Mouse (Mus musculus): ENCODE measurements around the gene Sp1. TPM values are rescaled to one million over a fixed set of nuclear protein-coding genes. Genes with fewer than 3 reads are reported as not detected.

Sp1 gene
- polyA plus RNA-seq, 1 experiment from 2014 or later, result 5.6 TPM

DNA sequence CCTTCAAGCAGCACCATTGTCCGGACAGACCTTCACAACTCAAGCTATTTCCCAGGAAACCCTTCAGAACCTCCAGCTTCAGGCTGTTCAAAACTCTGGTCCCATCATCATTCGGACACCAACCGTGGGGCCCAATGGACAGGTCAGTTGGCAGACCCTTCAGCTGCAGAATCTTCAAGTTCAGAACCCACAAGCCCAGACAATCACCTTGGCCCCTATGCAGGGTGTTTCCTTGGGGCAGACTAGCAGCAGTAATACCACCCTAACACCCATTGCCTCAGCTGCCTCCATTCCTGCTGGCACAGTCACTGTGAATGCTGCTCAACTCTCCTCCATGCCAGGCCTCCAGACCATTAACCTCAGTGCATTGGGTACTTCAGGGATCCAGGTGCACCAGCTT, 3.3 kb downstream of the Sp1 start:
- H3K36me3 ChIP-seq (ENCODE audit: control insufficient read depth, insufficient read depth), result peaks cover 33% of the 10 kb centered on the region
- no peak overlapping the region for H3K9ac ChIP-seq (ENCODE audit: low read depth, low read length)
- no peak for TF ChIP-seq CTCF (IDR thresholded peaks at IDR 0.05; ENCODE audit: low read depth)
- H3K27me3 ChIP-seq (replicated peaks; ENCODE audit: control insufficient read depth, insufficient read depth, low read length), result no peaks in the 10 kb centered on the region
- H3K4me2 ChIP-seq (replicated peaks; ENCODE audit: low read depth), result 0 out of 2 replicates have a peak overlapping the region, but pooled peaks have one; percentile 9
- no peak overlapping the region for H3K4me3 ChIP-seq (ENCODE audit: low read depth, low read length)
- no peak for ATAC-seq
- peak overlapping the region; percentile 11; the same call in 1 of the 2 replicates for H3K27ac ChIP-seq (ENCODE audit: low read depth, low read length)
- 83% methylated on average over 3 of the region's 3 CpGs for WGBS
- no peaks in the 10 kb centered on the region for H3K4me1 ChIP-seq (replicated peaks; ENCODE audit: control insufficient read depth, insufficient read depth, low read length)
- no peaks in the 10 kb centered on the region for H3K9me3 ChIP-seq (ENCODE audit: control insufficient read depth)

DNA sequence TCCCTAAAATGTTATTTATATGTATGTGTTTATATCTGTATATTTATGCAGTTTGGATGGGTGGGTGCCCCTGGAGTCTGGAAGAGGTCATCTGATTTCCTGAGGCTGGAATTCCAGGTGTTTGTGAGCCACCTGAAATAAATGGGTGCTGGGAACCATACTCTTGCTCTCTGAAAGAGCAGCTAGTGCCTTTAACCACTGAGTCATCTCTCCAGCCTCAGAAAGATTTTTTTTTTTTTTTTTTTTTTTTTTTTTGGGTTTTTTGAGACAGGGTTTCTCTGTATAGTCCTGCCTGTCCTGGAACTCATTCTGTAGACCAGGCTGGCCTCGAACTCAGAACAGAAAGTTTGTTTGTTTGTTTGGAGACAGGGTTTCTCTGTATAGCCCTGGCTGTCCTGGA, 5.1 kb downstream of the Sp1 start:
- H3K36me3 ChIP-seq (ENCODE audit: control insufficient read depth, insufficient read depth), result peaks cover 33% of the 10 kb centered on the region
- H3K4me1 ChIP-seq (replicated peaks; ENCODE audit: control insufficient read depth, insufficient read depth, low read length), result no peaks in the 10 kb centered on the region
- ATAC-seq, result no peak
- no peak overlapping the region for H3K4me2 ChIP-seq (replicated peaks; ENCODE audit: low read depth)
- WGBS, result 93% methylated on average over 1 of the region's 1 CpGs
- no peaks in the 10 kb centered on the region for H3K9me3 ChIP-seq (ENCODE audit: control insufficient read depth)
- no peak overlapping the region for H3K9ac ChIP-seq (ENCODE audit: low read depth, low read length)
- no peak overlapping the region for H3K4me3 ChIP-seq (ENCODE audit: low read depth, low read length)
- no peaks in the 10 kb centered on the region for H3K27me3 ChIP-seq (replicated peaks; ENCODE audit: control insufficient read depth, insufficient read depth, low read length)
- no peak for TF ChIP-seq CTCF (IDR thresholded peaks at IDR 0.05; ENCODE audit: low read depth)
- no peak overlapping the region for H3K27ac ChIP-seq (ENCODE audit: low read depth, low read length)

DNA sequence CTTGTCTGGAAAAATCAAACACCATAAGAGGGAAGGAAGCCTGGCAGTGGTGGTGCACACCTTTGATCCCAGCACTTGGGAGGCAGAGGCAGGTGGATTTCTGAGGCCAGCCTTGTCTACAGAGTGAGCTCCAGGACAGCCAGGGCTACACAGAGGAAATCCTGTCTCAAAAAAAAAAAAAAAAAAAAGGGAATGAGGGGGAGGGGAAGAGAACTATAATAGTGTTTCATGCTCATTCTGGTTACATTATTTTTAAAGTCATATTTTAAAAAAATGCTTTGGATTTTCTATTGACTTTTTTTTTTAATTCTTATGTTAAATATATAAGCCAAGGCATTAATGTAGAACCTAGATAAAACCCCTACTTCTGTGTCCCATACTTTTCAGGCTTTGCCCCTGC, 7.7 kb downstream of the Sp1 start:
- H3K4me3 ChIP-seq (ENCODE audit: low read depth, low read length), result no peak overlapping the region
- H3K36me3 ChIP-seq (ENCODE audit: control insufficient read depth, insufficient read depth), result peaks cover 25% of the 10 kb centered on the region
- no peaks in the 10 kb centered on the region for H3K9me3 ChIP-seq (ENCODE audit: control insufficient read depth)
- H3K4me2 ChIP-seq (replicated peaks; ENCODE audit: low read depth), result no peak overlapping the region
- H3K27ac ChIP-seq (ENCODE audit: low read depth, low read length), result no peak overlapping the region
- H3K27me3 ChIP-seq (replicated peaks; ENCODE audit: control insufficient read depth, insufficient read depth, low read length), result no peaks in the 10 kb centered on the region
- H3K9ac ChIP-seq (ENCODE audit: low read depth, low read length), result no peak overlapping the region
- no peak for ATAC-seq
- TF ChIP-seq CTCF (IDR thresholded peaks at IDR 0.05; ENCODE audit: low read depth), result no peak
- H3K4me1 ChIP-seq (replicated peaks; ENCODE audit: control insufficient read depth, insufficient read depth, low read length), result no peaks in the 10 kb centered on the region

DNA sequence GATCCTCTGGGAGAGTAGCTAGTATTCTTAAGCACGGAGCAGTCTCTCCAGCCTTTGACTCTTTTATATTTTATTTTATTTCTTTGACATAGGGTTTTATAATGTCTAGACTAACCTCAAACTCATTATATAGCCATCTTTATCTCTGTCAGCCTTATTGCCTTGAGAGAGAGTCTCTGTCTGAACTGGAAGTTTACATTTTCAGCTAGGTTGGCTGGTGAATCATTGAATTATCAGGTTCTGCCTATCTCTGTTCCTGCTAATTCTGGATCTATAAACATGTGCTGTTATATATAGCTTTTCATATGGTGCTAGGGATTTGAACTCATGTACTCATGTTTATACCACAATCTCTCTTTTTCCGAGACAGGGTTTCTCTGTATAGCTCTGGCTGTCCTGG, 11.6 kb downstream of the Sp1 start:
- no peak overlapping the region for H3K9ac ChIP-seq (ENCODE audit: low read depth, low read length)
- peaks cover 13% of the 10 kb centered on the region; the same call in 1 of the 2 replicates for H3K36me3 ChIP-seq (ENCODE audit: control insufficient read depth, insufficient read depth)
- H3K27me3 ChIP-seq (replicated peaks; ENCODE audit: control insufficient read depth, insufficient read depth, low read length), result no peaks in the 10 kb centered on the region
- no peak for TF ChIP-seq CTCF (IDR thresholded peaks at IDR 0.05; ENCODE audit: low read depth)
- H3K4me2 ChIP-seq (replicated peaks; ENCODE audit: low read depth), result no peak overlapping the region
- H3K27ac ChIP-seq (ENCODE audit: low read depth, low read length), result 0 out of 2 replicates have a peak overlapping the region, but pooled peaks have one; percentile 3
- H3K9me3 ChIP-seq (ENCODE audit: control insufficient read depth), result no peaks in the 10 kb centered on the region
- WGBS, result 70% methylated on average over 2 of the region's 2 CpGs
- ATAC-seq, result no peak
- no peak overlapping the region for H3K4me3 ChIP-seq (ENCODE audit: low read depth, low read length)
- H3K4me1 ChIP-seq (replicated peaks; ENCODE audit: control insufficient read depth, insufficient read depth, low read length), result no peaks in the 10 kb centered on the region

DNA sequence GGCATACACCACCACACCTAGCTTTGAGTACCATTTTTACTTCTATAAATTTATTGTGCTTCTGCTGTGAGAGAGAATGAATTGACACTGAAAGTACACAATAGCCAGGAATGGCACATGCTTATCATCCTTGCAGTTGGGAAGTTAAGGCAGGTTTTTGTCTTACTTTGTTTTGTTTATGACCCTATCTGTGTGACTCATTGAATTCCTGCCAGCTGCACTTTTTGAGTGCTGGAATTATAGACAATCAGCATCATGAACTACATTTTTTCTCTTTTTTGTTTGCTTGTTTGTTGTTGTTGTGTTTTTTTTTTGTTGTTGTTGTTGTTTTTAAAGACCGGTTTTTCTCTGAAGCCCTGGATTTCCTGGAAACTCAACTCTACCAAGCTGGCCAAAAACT, 15.0 kb downstream of the Sp1 start:
- Histone ChIP-seq H3K9ac (ENCODE audit: low read depth, low read length) (no peak overlapping the region), H3K36me3 (ENCODE audit: control insufficient read depth, insufficient read depth) (peaks cover 15% of the 10 kb centered on the region), H3K27ac (ENCODE audit: low read depth, low read length) (no peak overlapping the region), H3K4me2 (replicated peaks; ENCODE audit: low read depth) (no peak overlapping the region), H3K4me1 (replicated peaks; ENCODE audit: control insufficient read depth, insufficient read depth, low read length) (no peaks in the 10 kb centered on the region), H3K9me3 (ENCODE audit: control insufficient read depth) (no peaks in the 10 kb centered on the region), H3K4me3 (ENCODE audit: low read depth, low read length) (no peak overlapping the region), H3K27me3 (replicated peaks; ENCODE audit: control insufficient read depth, insufficient read depth, low read length) (no peaks in the 10 kb centered on the region)
- no peak for TF ChIP-seq CTCF (IDR thresholded peaks at IDR 0.05; ENCODE audit: low read depth)
- WGBS, result 37% methylated on average over 1 of the region's 1 CpGs
- ATAC-seq, result no peak

DNA sequence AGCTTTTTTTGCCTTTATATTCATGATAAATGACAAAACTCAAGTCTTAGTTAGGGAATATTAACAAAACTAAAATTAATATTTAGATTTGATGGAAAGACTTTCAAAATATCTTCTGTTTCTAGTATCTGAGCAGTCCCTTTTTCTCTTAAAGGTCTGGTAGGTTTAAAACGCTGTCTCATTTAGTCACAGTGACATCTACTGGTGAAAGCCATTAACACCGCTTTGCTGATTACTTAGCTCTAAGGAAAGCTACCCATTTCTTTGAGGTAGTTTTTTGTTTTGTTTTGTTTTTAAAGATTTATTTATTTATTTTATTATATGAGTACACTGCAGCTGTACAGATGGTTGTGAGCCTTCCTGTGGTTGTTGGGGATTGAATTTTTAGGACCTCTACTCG, 15.5 kb downstream of the Sp1 start:
- Histone ChIP-seq H3K4me1 (replicated peaks; ENCODE audit: control insufficient read depth, insufficient read depth, low read length) (no peaks in the 10 kb centered on the region), H3K9me3 (ENCODE audit: control insufficient read depth) (no peaks in the 10 kb centered on the region), H3K27ac (ENCODE audit: low read depth, low read length) (no peak overlapping the region), H3K9ac (ENCODE audit: low read depth, low read length) (no peak overlapping the region), H3K27me3 (replicated peaks; ENCODE audit: control insufficient read depth, insufficient read depth, low read length) (no peaks in the 10 kb centered on the region), H3K4me3 (ENCODE audit: low read depth, low read length) (no peak overlapping the region), H3K4me2 (replicated peaks; ENCODE audit: low read depth) (no peak overlapping the region), H3K36me3 (ENCODE audit: control insufficient read depth, insufficient read depth) (peaks cover 19% of the 10 kb centered on the region)
- ATAC-seq, result no peak
- 57% methylated on average over 3 of the region's 3 CpGs for WGBS
- peak; percentile 76 for TF ChIP-seq CTCF (IDR thresholded peaks at IDR 0.05; ENCODE audit: low read depth)
